Mouse (Mus musculus): ENCODE data around the gene Gjb4.
A peak's percentile ranks its signal among the peaks of the same experiment; 100 is the strongest.

Gjb4 gene

DNA sequence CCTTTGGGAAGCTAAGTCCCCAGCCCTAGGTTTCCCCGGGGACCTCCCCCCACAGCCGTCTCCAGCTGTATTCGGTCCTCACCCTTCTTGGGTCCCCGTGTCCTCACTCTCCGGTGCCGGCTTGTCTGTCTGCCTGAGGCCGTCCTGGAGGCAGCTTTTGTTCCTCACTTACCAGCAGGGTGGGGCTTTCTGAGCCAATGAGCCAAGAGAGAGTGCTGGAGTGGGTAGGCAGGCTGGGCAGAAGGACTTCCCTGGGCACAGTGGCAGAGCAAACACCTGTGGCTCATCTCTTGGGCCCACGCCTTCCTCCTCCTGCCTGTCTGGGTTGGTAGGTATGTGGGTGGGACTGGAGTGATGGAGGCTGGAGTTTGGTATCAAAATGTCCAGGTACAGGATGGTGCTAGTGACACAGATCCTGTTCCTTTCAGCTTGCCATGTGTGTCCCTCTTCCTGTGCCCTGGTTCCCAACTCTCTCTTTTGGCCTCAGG is at the start of gene Gjb4:
Gene Gjb4, minus strand, starts transcription at position 131 of the 488 bp plus-strand sequence.
- no peak for DNase-seq (ENCODE audit: low spot score)

GRCm38 (mm10) chr4:127402614-127403013 is 48.7 kb upstream of the Gjb4 start:
- no peak for DNase-seq (ENCODE audit: low spot score)

DNA sequence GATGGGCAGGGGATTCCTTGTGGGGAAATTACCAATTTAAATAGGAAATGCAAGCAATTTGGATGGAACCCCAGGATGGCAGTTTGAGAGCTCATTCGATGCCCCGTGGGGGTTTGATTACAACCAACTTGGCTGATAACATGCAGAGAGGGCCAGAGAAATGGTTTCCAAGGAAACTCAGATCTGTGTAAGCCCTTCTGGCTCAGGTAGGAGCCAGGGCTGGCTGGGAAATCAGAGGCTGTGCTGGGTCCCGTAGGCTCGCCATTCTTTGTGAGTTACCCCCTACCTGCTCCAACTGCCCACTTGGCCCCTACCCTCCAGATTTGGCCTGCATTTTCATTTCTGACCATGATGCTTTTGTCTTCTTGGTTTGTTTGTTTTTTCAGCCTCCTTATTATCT is 48.3 kb upstream of the Gjb4 start:
- DNase-seq (ENCODE audit: low spot score) = no peak

DNA sequence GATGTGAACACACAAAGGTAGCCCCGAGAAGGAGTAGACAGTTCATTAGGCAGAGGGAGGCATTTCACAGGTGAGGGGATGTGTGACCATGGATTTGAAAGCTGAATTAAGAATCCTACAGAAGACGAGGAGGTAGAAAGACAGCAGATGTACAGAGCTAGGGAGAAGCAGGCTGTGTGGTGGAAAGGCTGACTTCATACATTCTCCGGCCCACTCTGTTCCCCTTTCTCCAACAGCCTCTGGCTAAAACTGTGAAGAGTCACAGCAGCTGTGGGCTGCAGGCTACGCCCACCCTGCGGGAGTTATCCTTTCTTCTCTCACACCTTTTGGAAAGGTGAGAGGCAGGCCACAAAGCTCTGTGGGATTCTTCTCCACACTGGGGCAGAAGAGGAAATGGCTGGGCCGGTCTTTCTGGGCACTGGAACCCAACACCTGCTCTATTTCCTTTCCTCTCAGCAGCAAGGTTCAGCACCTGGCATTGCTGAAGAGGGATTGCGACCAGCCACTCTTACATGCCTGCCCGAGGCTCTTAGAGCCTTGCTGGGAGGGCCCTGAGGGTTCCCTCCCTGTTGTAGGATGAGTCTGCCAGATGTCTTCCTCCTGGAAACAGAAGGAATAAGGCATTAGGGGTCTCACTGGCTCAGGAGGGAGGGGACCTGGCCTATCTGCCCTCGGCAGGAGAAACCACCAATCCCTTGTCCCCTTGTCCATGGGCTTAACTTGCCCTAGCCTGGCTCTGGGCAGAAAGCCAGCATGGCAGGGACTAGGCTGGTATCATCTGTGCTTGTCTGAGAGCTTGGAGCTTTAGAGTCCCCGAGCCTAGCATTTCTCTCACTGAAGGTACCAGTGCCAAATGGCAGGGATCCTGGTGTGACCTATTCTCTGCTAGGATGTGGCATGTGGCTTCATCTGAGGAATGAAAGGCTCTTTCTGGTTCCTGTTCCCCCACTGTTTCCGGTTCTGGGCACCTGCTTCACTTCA is 46.6 kb upstream of the Gjb4 start:
- DNase-seq (ENCODE audit: low spot score) = no peak

GRCm38 (mm10) chr4:127395591-127395990 is 41.7 kb upstream of the Gjb4 start:
- no peak for DNase-seq (ENCODE audit: low spot score)

DNA sequence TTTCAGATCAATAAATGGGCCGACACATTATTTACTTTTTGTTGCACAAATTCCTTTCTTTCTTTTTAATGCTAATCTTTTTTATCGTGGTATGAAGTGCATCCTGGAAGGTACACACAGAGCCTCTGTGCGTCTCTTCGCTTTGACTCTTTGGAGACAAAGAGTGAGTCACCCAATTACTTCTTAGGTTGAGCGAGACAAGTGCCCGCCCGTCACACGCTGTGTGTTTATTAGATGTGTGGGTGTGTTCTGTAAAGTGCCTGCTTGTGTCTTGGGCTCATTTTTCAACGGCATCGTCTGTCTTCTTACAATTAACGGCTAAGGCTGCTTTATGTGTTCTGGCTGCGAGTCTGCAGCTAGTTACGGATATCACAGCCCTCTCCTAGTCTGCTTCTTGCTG is 35.8 kb upstream of the Gjb4 start:
- no peak for DNase-seq (ENCODE audit: low spot score)

GRCm38 (mm10) chr4:127377344-127377743 is 23.5 kb upstream of the Gjb4 start:
- no peak for DNase-seq (ENCODE audit: low spot score)

DNA sequence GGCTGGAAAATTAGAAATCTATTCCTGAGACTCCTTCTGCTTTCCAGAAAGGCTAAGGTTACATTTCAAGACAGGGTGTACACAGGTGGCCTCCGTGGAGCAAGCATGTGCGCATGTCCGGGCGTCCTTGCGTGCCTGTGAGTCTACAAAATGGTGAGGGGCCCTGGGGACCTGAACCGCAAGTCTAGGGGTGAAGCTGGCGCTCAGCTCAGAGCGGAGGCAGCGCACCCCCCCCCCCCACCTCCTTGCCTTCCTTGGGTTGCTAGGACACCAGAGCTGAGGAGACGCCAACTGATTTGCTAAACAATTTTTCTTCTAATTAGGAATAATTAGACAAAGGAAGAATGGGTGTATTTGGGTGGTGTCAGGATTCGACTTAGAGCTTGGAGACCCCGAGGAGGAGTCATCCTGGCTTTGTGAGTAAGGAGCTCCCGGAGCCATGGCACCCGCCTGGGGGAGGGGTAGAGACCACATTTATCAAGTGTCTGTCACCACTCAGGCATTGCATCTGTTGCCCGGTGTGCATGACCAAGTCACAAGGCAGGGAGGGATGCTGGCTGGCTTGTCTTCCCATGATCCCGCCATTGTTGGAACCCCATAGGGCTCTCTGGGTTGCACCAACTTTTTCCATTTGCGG is 21.8 kb upstream of the Gjb4 start:
- DNase-seq (ENCODE audit: low spot score) = no peak

DNA sequence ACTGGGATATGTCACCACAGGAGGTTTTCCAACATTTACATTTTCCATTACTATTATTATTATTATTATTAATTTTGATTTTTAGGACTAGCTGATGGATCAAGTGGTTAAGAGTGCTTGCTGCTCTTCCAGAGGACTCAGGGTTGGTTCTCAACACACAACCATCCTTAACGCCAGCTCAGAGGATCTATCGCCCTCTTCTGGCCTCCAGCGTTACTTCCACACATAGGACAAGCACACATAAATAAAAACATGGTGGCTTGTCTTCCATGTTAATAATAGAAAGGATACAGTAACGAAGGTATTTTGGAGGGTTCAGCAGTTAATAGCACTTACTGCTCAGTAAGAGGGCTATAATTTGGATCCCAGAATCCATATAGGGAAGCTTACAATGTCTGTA is 20.8 kb upstream of the Gjb4 start:
- no peak for DNase-seq (ENCODE audit: low spot score)

GRCm38 (mm10) chr4:127373491-127373890 is 19.6 kb upstream of the Gjb4 start:
- DNase-seq (ENCODE audit: low spot score) = peak; percentile 14

DNA sequence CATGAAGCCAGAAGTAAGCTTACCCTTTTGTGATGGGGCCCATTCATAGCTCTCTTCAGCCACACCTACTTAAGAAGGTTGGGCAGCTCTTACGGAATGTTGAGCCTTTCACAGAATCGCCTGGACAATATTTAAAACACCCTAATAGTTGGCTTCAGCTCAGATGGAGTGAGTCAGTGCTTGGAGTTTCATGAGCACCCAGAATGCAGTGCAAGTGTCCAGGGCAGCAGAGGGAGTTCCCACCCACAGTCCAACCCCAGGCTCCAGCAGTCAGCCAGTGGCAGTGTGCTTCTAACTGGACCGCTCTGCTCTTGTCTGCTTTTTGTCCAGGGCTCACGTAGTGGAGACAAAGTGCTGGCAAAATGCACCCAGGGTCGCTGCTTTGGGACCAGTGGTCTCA is 17.7 kb upstream of the Gjb4 start:
- DNase-seq (ENCODE audit: low spot score) = no peak

GRCm38 (mm10) chr4:127370447-127370846 is 16.6 kb upstream of the Gjb4 start:
- DNase-seq (ENCODE audit: low spot score) = no peak

- no peak for DNase-seq (ENCODE audit: low spot score)
These were observed 14.6 kb upstream of the Gjb4 start for GRCm38 (mm10) chr4:127368379-127368973.

- no peak for DNase-seq (ENCODE audit: low spot score)
These were observed 12.0 kb upstream of the Gjb4 start for GRCm38 (mm10) chr4:127365834-127366233.

GRCm38 (mm10) chr4:127365433-127365832 is 11.6 kb upstream of the Gjb4 start:
- DNase-seq (ENCODE audit: low spot score) = no peak

DNA sequence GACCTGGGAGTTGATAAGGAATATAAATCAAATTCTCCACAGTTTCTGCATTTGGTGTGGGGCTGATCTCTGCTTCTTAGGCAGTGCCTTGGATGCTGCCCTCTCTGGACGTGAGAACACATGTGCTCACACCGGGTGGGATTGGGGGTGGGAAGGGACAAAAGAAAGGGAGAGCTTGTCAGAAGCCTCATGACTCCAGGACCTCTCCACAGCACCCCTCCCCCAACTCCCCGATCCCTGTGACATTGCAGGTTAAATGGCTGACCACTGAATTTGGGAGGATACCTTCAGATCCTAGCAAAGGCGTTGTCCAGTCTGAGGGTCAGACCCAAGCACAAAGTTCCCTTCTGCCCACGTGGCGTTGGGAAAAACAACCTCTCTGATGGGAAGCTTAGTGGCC is 10.6 kb upstream of the Gjb4 start:
- DNase-seq (ENCODE audit: low spot score) = no peak

DNA sequence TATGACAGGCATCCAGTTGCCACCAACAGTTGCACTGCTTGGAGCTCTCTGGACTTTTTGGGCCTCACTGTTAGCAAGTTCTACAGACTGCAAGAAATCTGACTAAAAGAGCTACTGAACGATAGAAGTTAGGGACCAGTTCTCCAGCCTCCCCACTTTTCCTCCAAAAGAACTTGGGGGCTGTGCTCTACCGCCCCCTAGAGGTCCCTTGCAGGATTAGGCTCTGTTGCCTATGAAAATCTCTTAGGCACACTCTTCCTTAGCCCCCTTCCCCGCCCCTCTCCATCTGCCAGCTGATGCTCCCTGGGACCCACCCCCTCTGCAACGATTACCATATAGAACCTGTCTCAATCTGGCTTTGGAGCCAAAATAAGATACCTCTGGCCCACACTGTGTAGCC is 9.4 kb upstream of the Gjb4 start:
- no peak for DNase-seq (ENCODE audit: low spot score)

DNA sequence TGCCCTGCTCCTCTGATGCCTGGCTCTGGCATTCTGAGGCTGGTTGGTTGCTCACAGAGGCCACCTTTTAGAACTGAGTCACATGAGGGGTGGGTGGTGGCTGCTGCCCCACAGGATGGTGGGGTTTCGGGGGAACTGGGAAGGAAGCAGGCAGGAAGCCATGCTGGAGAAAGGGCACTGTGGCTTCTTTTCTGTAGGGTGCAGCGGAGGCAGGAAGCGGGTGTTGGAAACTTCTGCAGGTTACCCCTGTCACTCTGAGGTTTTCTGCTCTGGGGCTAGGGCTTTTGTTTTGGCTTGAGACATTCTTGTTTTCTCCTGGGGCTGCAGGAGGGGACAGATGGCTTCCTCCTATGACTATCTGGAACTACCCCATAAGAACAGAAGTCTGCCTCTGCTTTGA is 8.6 kb upstream of the Gjb4 start:
- DNase-seq (ENCODE audit: low spot score) = no peak

- no peak for DNase-seq (ENCODE audit: low spot score)
These were observed 4.1 kb upstream of the Gjb4 start, which contains the start of gene Gjb5 for GRCm38 (mm10) chr4:127358018-127358417. Gene Gjb5 (minus strand): TSS chr4:127358181.

DNA sequence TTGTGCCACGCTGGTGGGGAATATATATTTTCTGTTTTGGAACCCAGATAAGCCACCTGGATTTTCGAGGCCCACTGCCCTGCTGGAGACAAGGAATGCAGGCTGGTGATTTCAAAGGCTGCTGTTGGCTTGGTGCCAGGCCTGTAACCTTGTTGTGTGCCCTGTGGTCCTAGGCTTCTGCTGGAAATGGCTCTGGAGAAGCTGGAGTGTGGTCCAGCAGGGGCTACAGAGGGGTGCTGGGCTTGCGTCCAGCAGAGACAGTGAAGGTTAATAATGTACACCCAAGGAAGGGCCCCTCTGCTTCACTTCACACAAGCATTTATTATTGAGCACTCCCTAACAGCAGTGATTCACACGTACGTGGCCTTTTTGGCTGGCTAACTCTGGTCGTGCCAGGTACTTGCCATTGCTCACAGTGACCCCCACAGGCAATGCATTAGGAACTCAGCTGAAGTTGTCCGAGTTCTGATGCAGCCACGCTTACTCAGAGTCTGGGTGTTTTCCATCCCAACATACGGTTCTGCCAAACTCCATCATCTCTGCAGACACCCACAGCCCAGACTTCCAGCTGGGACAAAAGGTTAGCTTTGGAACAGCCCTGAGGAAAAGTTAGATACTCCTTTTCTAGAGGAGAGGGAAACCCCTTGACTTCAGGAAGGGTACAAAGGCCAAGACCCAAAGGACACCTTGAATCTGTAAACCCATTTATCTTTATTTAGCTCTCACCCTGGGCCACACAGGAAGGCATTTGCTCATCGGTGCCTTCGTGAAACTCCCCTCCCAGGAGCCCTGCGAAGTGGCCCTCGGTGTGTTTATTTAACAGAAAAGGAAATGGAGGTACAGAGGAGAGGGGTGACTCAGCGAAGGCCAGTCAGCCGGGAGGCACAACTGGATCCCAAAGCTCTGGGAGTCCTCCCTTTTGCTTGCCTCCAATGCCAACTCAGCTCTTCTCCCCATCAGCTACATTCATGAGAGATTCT is 915 bp upstream of the Gjb4 start:
- DNase-seq (ENCODE audit: low spot score) = no peak

- DNase-seq (ENCODE audit: low spot score) = no peak
These were observed 1.3 kb downstream of the Gjb4 start for GRCm38 (mm10) chr4:127352594-127352993.

All from ovary, adult 18-20 months (tissue).